Mouse (Mus musculus) hindbrain, embryonic 14.5 days (tissue): ENCODE results near the gene Amotl2. TPM values are rescaled to one million over a fixed set of nuclear protein-coding genes. Genes with fewer than 3 reads are reported as not detected.

Source experiments
- ATAC-seq: fragments of 200-750 bp; cut with Nextera tagmentation; 2 replicates; pipeline ENCODE4 v1.8.0; 2017; ENCODE audit warnings: moderate number of reproducible peaks, mild to moderate bottlenecking, moderate TSS enrichment, moderate library complexity; ENCODE audit not compliant: low FRiP score
- DNase-seq: peaks from one replicate; pipeline ENCODE4 v3.0.0-alpha.2; 2015; ENCODE audit warnings: low spot score
- H3K27ac ChIP-seq: fragments of 300-500 bp; sonication (generic); 2 replicates; pipeline ENCODE4 v1.5.1; 2014; ENCODE audit warnings: mild to moderate bottlenecking, moderate library complexity
- H3K27me3 ChIP-seq: fragments of 300-500 bp; sonication (generic); 2 replicates; pipeline ENCODE4 v1.6.1; 2014; ENCODE audit warnings: mild to moderate bottlenecking, low read length, mixed read lengths; ENCODE audit not compliant: control insufficient read depth, insufficient read depth
- H3K36me3 ChIP-seq: fragments of 300-500 bp; sonication (generic); replicated peaks from 2 replicates; pipeline ENCODE4 v1.6.1; 2014; ENCODE audit not compliant: control insufficient read depth, insufficient read depth
- H3K4me1 ChIP-seq: fragments of 300-500 bp; sonication (generic); replicated peaks from 2 replicates; pipeline ENCODE4 v1.6.1; 2014; ENCODE audit warnings: antibody characterized with exemption, low read length, mixed read lengths; ENCODE audit not compliant: control insufficient read depth, insufficient read depth
- H3K4me2 ChIP-seq: fragments of 300-500 bp; sonication (generic); replicated peaks from 2 replicates; pipeline ENCODE4 v1.6.1; 2014; ENCODE audit warnings: mild to moderate bottlenecking, moderate library complexity
- H3K4me3 ChIP-seq: fragments of 300-500 bp; sonication (generic); replicated peaks from 2 replicates; pipeline ENCODE4 v1.5.1; 2014; ENCODE audit warnings: mild to moderate bottlenecking, low read length
- H3K9ac ChIP-seq: fragments of 300-500 bp; sonication (generic); 2 replicates; pipeline ENCODE4 v1.6.1; 2014
- H3K9me3 ChIP-seq: fragments of 300-500 bp; sonication (generic); 2 replicates; pipeline ENCODE4 v1.6.1; 2016; ENCODE audit warnings: low read length; ENCODE audit not compliant: control insufficient read depth
- WGBS: fragments of 180-500 bp; shearing (Covaris S2); extraction: QIAGEN DNeasy Blood & Tissue Kit; methylation state at CpG from one replicate; pipeline ENCODE4 v1.1.7; 2014; 5-methylcytosine and 5-hydroxymethylcytosine counted together
- polyA plus RNA-seq: library from polyadenylated mRNA; unstranded; fragments of >200 nt; fragmentation: Nextera tagmentation; extraction: Ambion mirVana; gene quantifications from 2 replicates; pipeline ENCODE4 v1.2.1, GENCODE M21; 2014

The Amotl2 gene
- polyA plus RNA-seq, 1 experiment from 2014 or later = 54.1 TPM

GRCm38 (mm10) chr9:102777631-102778591 is 61.4 kb downstream of the Amotl2 start:
- no peak overlapping the region for H3K4me3 ChIP-seq
- no peaks in the 10 kb centered on the region for H3K4me1 ChIP-seq
- no peaks in the 10 kb centered on the region for H3K27me3 ChIP-seq
- no peaks in the 10 kb centered on the region for H3K36me3 ChIP-seq
- WGBS = 75% methylated on average over 18 of the region's 18 CpGs
- ATAC-seq (no peak), DNase-seq (no peak)
- H3K27ac ChIP-seq = no peak overlapping the region
- no peak overlapping the region for H3K9ac ChIP-seq
- no peaks in the 10 kb centered on the region for H3K9me3 ChIP-seq
- H3K4me2 ChIP-seq = no peak overlapping the region

GRCm38 (mm10) chr9:102779493-102779892 is 63.0 kb downstream of the Amotl2 start:
- Histone ChIP-seq H3K4me3 (no peak overlapping the region), H3K4me2 (no peak overlapping the region), H3K9me3 (no peaks in the 10 kb centered on the region), H3K27me3 (no peaks in the 10 kb centered on the region), H3K4me1 (peaks cover 3% of the 10 kb centered on the region; the same call in 1 of the 2 replicates), H3K27ac (no peak overlapping the region), H3K36me3 (no peaks in the 10 kb centered on the region), H3K9ac (no peak overlapping the region)
- ATAC-seq (peak; percentile 59; the same call in 1 of the 2 replicates), DNase-seq (peak; percentile 59)
- 6% methylated on average over 15 of the region's 15 CpGs for WGBS

Other genes starting within 250 kb of the Amotl2 start
- gene Ky, start 210.9 kb upstream of the Amotl2 start, polyA plus RNA-seq = 0.92 and 1.4 TPM in 2 replicates
- gene Anapc13, start 90.4 kb upstream of the Amotl2 start, polyA plus RNA-seq = 142 and 184 TPM in 2 replicates
- gene Cep63, start 90.1 kb upstream of the Amotl2 start, polyA plus RNA-seq = 31.3 and 35.7 TPM in 2 replicates
- 14.1 and 14.5 TPM in 2 replicates for gene Ryk, start 118.2 kb downstream of the Amotl2 start, polyA plus RNA-seq